Mouse (Mus musculus) frontal cortex, adult 2 months (tissue): Measurements from ENCODE around the gene Pigu. TPM values are rescaled to one million over a fixed set of nuclear protein-coding genes. Genes with fewer than 3 reads are reported as not detected.
A peak's percentile ranks its signal among the peaks of the same experiment; 100 is the strongest.

ENCODE experiments used
- DNase-seq, 2 experiments: peaks; one replicate each; pipeline ENCODE4 v3.0.0; 2022; ENCODE audit warnings: low spot score in 1 of 2; ENCODE audit errors: extremely low spot score in 1 of 2
- polyA plus RNA-seq: library from polyadenylated mRNA; depleted of rRNA; stranded (reverse); fragments of >200 nt; gene quantifications from 2 replicates; pipeline ENCODE4 v1.2.3, GENCODE M21; 2012

Pigu gene
- polyA plus RNA-seq, 1 experiment, result 38.3 TPM

- no peak for DNase-seq
Observed at GRCm38 (mm10) chr2:155293382-155293781, 63.8 kb downstream of the Pigu start.

DNA sequence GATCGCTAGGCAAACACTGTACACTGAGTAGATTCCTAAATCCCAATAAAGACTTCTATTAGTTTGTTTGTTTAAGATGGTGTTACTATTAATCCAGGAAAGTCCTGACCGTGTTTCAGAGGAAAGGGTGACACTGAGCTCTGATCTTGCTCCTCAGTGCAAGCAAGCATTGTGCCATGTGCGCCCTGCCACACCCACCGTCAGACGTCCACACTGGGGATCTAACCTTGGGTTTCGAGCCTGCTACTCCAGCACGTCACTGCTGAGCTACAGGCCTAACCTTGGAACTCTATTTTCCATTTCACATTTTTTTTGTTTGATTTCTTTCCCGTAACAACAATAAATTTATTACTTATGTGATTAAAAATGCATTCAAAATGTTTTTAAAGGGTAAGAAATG lies 67.2 kb downstream of the Pigu start:
- DNase-seq, result no peak

GRCm38 (mm10) chr2:155287456-155288250 lies 69.6 kb downstream of the Pigu start:
- DNase-seq, result no peak

- no peak for DNase-seq
Observed at GRCm38 (mm10) chr2:155285744-155286143, 71.5 kb downstream of the Pigu start.

- no peak for DNase-seq
Observed at GRCm38 (mm10) chr2:155284647-155285046, 72.6 kb downstream of the Pigu start.

DNA sequence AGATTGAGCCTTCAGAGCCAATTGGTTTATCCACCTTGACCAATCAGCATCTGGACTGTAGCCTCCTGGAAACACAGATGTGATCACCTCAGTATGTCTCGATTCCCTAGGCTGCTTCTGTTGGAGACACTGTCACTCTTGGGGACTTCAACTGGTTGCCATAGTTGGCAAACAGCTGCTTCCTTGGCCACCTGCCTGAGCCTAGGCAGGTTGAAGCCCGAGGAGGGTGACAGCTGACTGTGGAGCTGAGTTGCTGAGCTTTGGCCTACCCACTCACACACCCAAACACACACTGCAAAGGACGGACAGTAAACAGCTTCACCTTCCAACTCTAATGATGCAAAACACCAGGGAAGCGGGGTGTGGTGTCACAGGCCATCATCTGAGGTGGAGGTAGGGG lies 73.4 kb downstream of the Pigu start:
- no peak for DNase-seq

GRCm38 (mm10) chr2:155280116-155280515 lies 77.1 kb downstream of the Pigu start:
- DNase-seq, result no peak

GRCm38 (mm10) chr2:155279163-155279562 lies 78.1 kb downstream of the Pigu start:
- DNase-seq, result no peak

- DNase-seq, result no peak
Observed at GRCm38 (mm10) chr2:155278361-155278760, 78.9 kb downstream of the Pigu start.

- DNase-seq, result no peak
Observed at GRCm38 (mm10) chr2:155277721-155278120, 79.5 kb downstream of the Pigu start.

GRCm38 (mm10) chr2:155276621-155277175 lies 80.5 kb downstream of the Pigu start:
- peak in 1 of 2 experiments; percentile 62 for DNase-seq

GRCm38 (mm10) chr2:155276195-155276594 lies 81.0 kb downstream of the Pigu start, which contains the start of gene Map1lc3a:
Map1lc3a (plus strand) TSS chr2:155276297.
- peak; percentile 94 to 99 for DNase-seq

- no peak for DNase-seq
Observed at GRCm38 (mm10) chr2:155273603-155274002, 83.6 kb downstream of the Pigu start.

DNA sequence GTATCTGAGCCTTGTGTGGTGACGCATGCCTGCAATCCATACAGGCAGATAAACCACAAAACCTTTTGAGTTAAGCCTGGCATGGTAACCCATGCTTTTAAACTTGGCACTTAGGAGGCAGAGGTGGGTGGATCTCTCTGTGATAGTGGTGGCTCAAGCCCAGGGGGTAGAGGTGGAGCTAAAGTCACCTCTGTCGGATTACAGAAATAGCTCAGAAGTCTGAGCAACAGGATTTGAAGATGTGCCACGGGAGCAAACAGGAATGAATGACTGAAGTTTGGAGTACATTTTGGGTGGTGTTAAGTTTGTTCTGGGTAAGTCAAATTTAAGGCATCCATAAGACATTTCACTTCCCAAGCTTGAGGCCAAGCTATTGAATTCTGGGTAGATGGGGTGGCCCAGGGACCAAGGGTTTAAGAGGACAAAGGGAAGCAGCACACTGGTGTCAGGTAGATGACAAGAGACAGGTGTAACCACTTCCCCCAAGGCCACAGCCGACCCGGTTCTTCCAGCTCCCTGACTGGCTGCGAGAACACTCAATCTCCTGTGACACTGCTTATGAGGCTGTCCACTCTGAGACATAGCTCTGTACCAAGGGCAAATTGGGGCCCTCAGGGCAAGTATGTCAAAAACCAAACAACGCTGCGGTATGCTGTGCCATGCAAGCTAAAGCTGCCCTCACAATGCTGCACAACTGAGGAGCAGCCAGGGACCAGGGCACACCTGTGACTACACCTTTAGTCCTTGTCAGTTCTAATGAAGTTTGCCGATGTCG lies 84.6 kb downstream of the Pigu start:
- no peak for DNase-seq

DNA sequence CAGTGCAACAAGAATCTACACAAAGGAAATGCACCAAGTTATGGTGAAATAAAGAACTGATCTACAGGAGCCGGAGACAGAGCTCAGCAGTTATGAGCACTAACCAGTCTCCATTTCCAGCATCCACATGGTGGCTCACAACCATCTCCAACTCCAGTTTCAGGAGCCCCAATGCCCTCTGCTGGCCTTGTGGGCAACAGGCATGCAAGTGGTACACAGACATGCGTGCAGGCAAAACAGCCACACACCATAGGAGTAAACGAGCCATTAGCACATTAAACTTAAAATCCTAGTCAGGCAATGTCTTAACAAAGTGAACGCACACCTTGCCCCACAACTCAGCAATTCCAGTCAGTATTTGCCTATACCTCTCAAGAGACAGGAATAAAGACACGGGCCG lies 85.3 kb downstream of the Pigu start:
- DNase-seq, result no peak

- DNase-seq, result no peak
Observed at GRCm38 (mm10) chr2:155266896-155267295, 90.3 kb downstream of the Pigu start.

DNA sequence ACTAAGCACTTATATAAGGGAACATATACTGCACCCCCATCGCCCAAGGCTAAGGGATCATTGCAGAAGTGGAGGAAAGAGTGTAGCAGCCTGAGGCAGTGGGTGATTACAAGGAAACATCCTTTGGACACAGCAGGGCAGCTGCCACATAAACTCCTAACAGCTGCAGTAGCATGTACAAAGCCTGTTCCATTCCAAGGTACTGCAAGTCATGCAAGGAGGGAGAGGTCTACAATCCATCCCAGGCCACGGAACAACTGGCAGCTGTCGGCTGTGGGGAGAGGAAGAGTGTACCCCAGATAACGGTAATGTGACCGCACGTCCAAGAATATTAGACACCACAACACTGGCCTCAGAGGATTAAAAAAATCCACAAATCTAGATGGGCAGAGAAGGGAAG lies 91.7 kb downstream of the Pigu start:
- DNase-seq, result no peak

- DNase-seq, result no peak
Observed at GRCm38 (mm10) chr2:155249588-155249987, 107.6 kb downstream of the Pigu start.

DNA sequence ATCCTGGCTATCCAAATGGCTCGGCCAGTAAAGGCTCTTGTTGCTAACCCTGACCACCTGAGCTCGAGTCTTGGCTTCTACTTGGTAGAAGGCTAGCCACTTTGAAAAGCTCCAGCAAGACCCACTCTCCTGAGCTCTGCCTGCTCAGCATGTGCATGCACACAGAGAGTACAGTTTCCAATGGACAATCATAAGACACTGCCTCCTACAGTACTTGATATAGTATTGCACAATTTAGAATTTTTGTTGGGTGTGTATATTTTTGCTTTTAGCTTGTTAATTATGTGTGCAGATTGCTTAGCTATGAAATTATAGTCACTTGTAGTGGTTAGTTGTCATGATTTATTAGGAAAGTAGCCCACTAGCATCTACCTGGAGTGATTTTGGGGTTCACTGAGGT lies 108.5 kb downstream of the Pigu start:
- DNase-seq, result no peak

DNA sequence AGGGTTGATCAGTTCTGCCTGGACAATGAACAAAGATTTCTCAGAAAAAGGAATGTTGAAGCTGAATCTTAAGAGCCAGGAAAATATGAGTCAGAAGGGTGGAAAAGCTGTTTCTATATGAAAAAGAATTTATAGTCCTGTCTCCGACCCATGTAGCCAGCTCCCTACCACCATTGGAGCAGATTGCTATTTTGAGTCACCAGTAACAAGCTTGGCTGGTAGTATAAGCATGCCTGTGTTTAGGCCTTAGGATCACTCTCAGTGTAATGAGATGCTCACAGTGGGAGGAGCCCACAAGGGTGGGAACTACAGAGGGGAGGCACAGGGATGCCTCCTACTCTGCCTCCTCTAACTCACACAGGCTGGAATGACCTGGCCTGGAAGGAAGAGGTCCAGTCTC lies 109.0 kb downstream of the Pigu start:
- no peak for DNase-seq

DNA sequence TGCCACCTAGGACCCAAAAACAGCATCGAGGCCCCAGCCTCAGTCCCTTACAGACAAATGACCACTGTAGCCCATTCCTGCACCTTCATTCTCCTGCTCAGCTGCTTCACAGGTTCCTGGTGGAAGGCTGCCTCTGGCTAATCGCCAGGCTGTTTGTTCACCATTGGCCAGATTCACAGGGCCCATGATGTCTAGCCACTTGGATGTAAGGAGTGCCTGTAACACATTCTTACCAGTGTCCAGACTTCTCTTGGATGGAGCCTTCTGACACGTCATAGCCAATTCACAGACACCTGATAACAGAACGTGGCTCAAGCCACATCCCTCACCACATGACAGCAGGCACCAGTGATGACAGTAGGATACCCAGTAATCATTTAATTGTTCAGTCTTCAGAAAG lies 111.0 kb downstream of the Pigu start:
- DNase-seq, result no peak
